In the genomic region with DNA sequence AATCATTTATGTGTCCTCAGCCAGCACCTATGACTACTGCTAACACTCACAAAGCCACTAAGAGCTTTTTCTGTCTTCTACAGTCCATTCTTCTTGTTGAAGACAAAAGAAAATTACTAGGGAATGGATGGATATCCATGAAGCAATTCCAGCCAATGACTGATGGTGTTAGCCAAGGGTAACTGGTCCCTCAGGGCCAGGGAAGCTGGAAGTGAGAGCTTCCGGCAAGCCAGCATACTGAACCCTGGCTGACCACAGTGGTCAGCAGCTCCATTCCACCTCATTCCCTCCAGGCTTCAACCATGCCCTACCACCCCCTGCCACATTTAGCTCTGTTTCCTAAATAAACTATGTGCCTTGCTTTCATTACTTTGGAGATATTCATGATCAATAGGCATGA, we compare ENCODE assay signal across 17 mouse cellular contexts.
DNase-seq lines count a peak whose midpoint lies in the region.
"Had no signal": no experiment of that assay in that cellular context is flagged by ENCODE, and none has a peak within 500 bp of the region (broad histone marks: within the 10 kb centered on the region; RNA-seq: fewer than 3 reads in every experiment).

No protein-coding gene starts in this region.

- intact Hi-C loops in heart, postnatal 25 days (cut with DNase I): no loop called here

- DNase-seq in gastrocnemius, adult 18-20 months (ENCODE audit: low spot score): peak; percentile 17
- DNase-seq in gastrocnemius, postnatal 4 days (ENCODE audit: low spot score in 2 of 2): no peak
- DNase-seq in heart, adult 11 months: peak; percentile 83
- no peak for DNase-seq in heart, postnatal 25 days (ENCODE audit: low spot score)
- DNase-seq in 3T3-L1 (ENCODE audit: low read depth, low spot score) (peak; percentile 38), NIH3T3 (ENCODE audit: low read depth) (peak; percentile 53)
- no peak for DNase-seq in frontal cortex, postnatal 10 days (ENCODE audit: low spot score in 2 of 2)
- DNase-seq: adrenal gland, postnatal 25 days; cerebellum, adult 11-12 months; cerebellum, adult 8-10 months; cerebellum, postnatal 10 days; cerebellum, postnatal 36 days; forebrain, postnatal 0 days; heart, postnatal 36 days; kidney, adult 11 months; kidney, adult 8-10 months; kidney, postnatal 10 days had no signal

Comparison
In these comparisons a context has a peak if more than half of its experiments do, and no peak if none do; other contexts are left out.
1. DNase-seq: peak in gastrocnemius, adult 18-20 months (single experiment), heart, adult 11 months (single experiment), 3T3-L1 (single experiment) and NIH3T3 (single experiment); none in gastrocnemius, postnatal 4 days (0 of 2), heart, postnatal 25 days (single experiment) and frontal cortex, postnatal 10 days (0 of 2).